Mouse (Mus musculus): ENCODE data around the gene Rps12. TPM values are rescaled to one million over a fixed set of nuclear protein-coding genes. Genes with fewer than 3 reads are reported as not detected.
A peak's percentile ranks its signal among the peaks of the same experiment; 100 is the strongest.

Rps12 gene
- polyA plus RNA-seq, 1 experiment from 2014 or later, result 152 TPM

GRCm38 (mm10) chr10:23812852-23813766 lies 26.0 kb upstream of the Rps12 start:
- Histone ChIP-seq H3K27me3 (replicated peaks; ENCODE audit: insufficient read depth, low read length) (no peaks in the 10 kb centered on the region), H3K4me3 (ENCODE audit: low read depth, low read length) (no peak overlapping the region), H3K4me2 (replicated peaks; ENCODE audit: low read depth, low read length) (no peak overlapping the region), H3K4me1 (ENCODE audit: insufficient read depth, low read depth, low read length) (no peaks in the 10 kb centered on the region), H3K9me3 (ENCODE audit: low read length) (no peaks in the 10 kb centered on the region), H3K27ac (ENCODE audit: low read length) (no peak overlapping the region), H3K9ac (replicated peaks; ENCODE audit: low read depth) (no peak overlapping the region), H3K36me3 (ENCODE audit: insufficient read depth, low read length) (0 out of 2 replicates have a peak, but pooled peaks cover 2% of the 10 kb centered on the region)
- peak; percentile 46 for DNase-seq (ENCODE audit: low spot score)
- ATAC-seq, result peak; percentile 49
- 60% methylated on average over 11 of the region's 11 CpGs for WGBS
- no peak for TF ChIP-seq CTCF (IDR thresholded peaks at IDR 0.05)

- Histone ChIP-seq H3K9ac (replicated peaks; ENCODE audit: low read depth) (no peak overlapping the region), H3K4me3 (ENCODE audit: low read depth, low read length) (no peak overlapping the region), H3K27me3 (replicated peaks; ENCODE audit: insufficient read depth, low read length) (no peaks in the 10 kb centered on the region), H3K9me3 (ENCODE audit: low read length) (no peaks in the 10 kb centered on the region), H3K27ac (ENCODE audit: low read length) (no peak overlapping the region), H3K4me1 (ENCODE audit: insufficient read depth, low read depth, low read length) (no peaks in the 10 kb centered on the region), H3K4me2 (replicated peaks; ENCODE audit: low read depth, low read length) (no peak overlapping the region), H3K36me3 (ENCODE audit: insufficient read depth, low read length) (0 out of 2 replicates have a peak, but pooled peaks cover 7% of the 10 kb centered on the region)
- no peak for ATAC-seq
- no peak for TF ChIP-seq EP300 (IDR thresholded peaks at IDR 0.05)
- TF ChIP-seq CTCF (IDR thresholded peaks at IDR 0.05), result no peak
- DNase-seq (ENCODE audit: low spot score), result no peak
Measured at GRCm38 (mm10) chr10:23812438-23812759, 25.3 kb upstream of the Rps12 start.

GRCm38 (mm10) chr10:23811635-23812437 lies 24.8 kb upstream of the Rps12 start:
- Histone ChIP-seq H3K4me3 (ENCODE audit: low read depth, low read length) (no peak overlapping the region), H3K4me1 (ENCODE audit: insufficient read depth, low read depth, low read length) (no peaks in the 10 kb centered on the region), H3K27me3 (replicated peaks; ENCODE audit: insufficient read depth, low read length) (no peaks in the 10 kb centered on the region), H3K9ac (replicated peaks; ENCODE audit: low read depth) (no peak overlapping the region), H3K9me3 (ENCODE audit: low read length) (no peaks in the 10 kb centered on the region), H3K36me3 (ENCODE audit: insufficient read depth, low read length) (0 out of 2 replicates have a peak, but pooled peaks cover 7% of the 10 kb centered on the region), H3K27ac (ENCODE audit: low read length) (no peak overlapping the region), H3K4me2 (replicated peaks; ENCODE audit: low read depth, low read length) (no peak overlapping the region)
- no peak for ATAC-seq
- DNase-seq (ENCODE audit: low spot score), result peak; percentile 64
- TF ChIP-seq EP300 (IDR thresholded peaks at IDR 0.05) (no peak), CTCF (IDR thresholded peaks at IDR 0.05) (peak; percentile 89)
- WGBS, result 55% methylated on average over 8 of the region's 12 CpGs

GRCm38 (mm10) chr10:23806201-23806600 lies 19.1 kb upstream of the Rps12 start:
- Histone ChIP-seq H3K27ac (ENCODE audit: low read length) (no peak overlapping the region), H3K27me3 (replicated peaks; ENCODE audit: insufficient read depth, low read length) (no peaks in the 10 kb centered on the region), H3K4me1 (ENCODE audit: insufficient read depth, low read depth, low read length) (no peaks in the 10 kb centered on the region), H3K9ac (replicated peaks; ENCODE audit: low read depth) (no peak overlapping the region), H3K9me3 (ENCODE audit: low read length) (no peaks in the 10 kb centered on the region), H3K4me3 (ENCODE audit: low read depth, low read length) (no peak overlapping the region), H3K4me2 (replicated peaks; ENCODE audit: low read depth, low read length) (no peak overlapping the region), H3K36me3 (ENCODE audit: insufficient read depth, low read length) (0 out of 2 replicates have a peak, but pooled peaks cover 23% of the 10 kb centered on the region)
- WGBS, result 46% methylated on average over 4 of the region's 4 CpGs
- ATAC-seq (no peak), DNase-seq (ENCODE audit: low spot score) (no peak)
- TF ChIP-seq EP300 (IDR thresholded peaks at IDR 0.05) (no peak), CTCF (IDR thresholded peaks at IDR 0.05) (no peak)

- H3K9me3 ChIP-seq (ENCODE audit: low read length), result no peaks in the 10 kb centered on the region
- TF ChIP-seq CTCF (IDR thresholded peaks at IDR 0.05) (no peak), EP300 (IDR thresholded peaks at IDR 0.05) (no peak)
- DNase-seq (ENCODE audit: low spot score), result no peak
- no peaks in the 10 kb centered on the region for H3K27me3 ChIP-seq (replicated peaks; ENCODE audit: insufficient read depth, low read length)
- H3K4me1 ChIP-seq (ENCODE audit: insufficient read depth, low read depth, low read length), result 0 out of 2 replicates have a peak, but pooled peaks cover 4% of the 10 kb centered on the region
- H3K36me3 ChIP-seq (ENCODE audit: insufficient read depth, low read length), result 0 out of 2 replicates have a peak, but pooled peaks cover 23% of the 10 kb centered on the region
- no peak overlapping the region for H3K27ac ChIP-seq (ENCODE audit: low read length)
- no peak for ATAC-seq
- 82% methylated on average over 3 of the region's 3 CpGs for WGBS
- H3K4me2 ChIP-seq (replicated peaks; ENCODE audit: low read depth, low read length), result no peak overlapping the region
- H3K4me3 ChIP-seq (ENCODE audit: low read depth, low read length), result no peak overlapping the region
- no peak overlapping the region for H3K9ac ChIP-seq (replicated peaks; ENCODE audit: low read depth)
Measured at GRCm38 (mm10) chr10:23804665-23805064, 17.6 kb upstream of the Rps12 start.

- Histone ChIP-seq H3K27ac (ENCODE audit: low read length) (no peak overlapping the region), H3K4me1 (ENCODE audit: insufficient read depth, low read depth, low read length) (0 out of 2 replicates have a peak, but pooled peaks cover 5% of the 10 kb centered on the region), H3K4me2 (replicated peaks; ENCODE audit: low read depth, low read length) (no peak overlapping the region), H3K36me3 (ENCODE audit: insufficient read depth, low read length) (0 out of 2 replicates have a peak, but pooled peaks cover 19% of the 10 kb centered on the region), H3K9ac (replicated peaks; ENCODE audit: low read depth) (no peak overlapping the region), H3K27me3 (replicated peaks; ENCODE audit: insufficient read depth, low read length) (no peaks in the 10 kb centered on the region), H3K9me3 (ENCODE audit: low read length) (no peaks in the 10 kb centered on the region), H3K4me3 (ENCODE audit: low read depth, low read length) (no peak overlapping the region)
- no peak for TF ChIP-seq EP300 (IDR thresholded peaks at IDR 0.05)
- TF ChIP-seq CTCF (IDR thresholded peaks at IDR 0.05), result no peak
- no peak for ATAC-seq
- no peak for DNase-seq (ENCODE audit: low spot score)
- WGBS, result 34% methylated on average over 3 of the region's 3 CpGs
Measured at GRCm38 (mm10) chr10:23802911-23803310, 15.8 kb upstream of the Rps12 start.
